Mouse (Mus musculus) heart, embryonic 15.5 days (tissue): Measurements from ENCODE around the gene Actr1b. TPM values are rescaled to one million over a fixed set of nuclear protein-coding genes. Genes with fewer than 3 reads are reported as not detected.

Experiments used
- ATAC-seq: fragments of 200-750 bp; cut with Nextera tagmentation; replicated peaks from 2 replicates; pipeline ENCODE4 v1.8.0; 2017; ENCODE audit warnings: low read depth, moderate TSS enrichment; ENCODE audit not compliant: insufficient number of reproducible peaks, insufficient read depth, low FRiP score
- H3K27ac ChIP-seq: fragments of 300-500 bp; sonication (generic); 2 replicates; pipeline ENCODE4 v1.5.1; 2015; ENCODE audit warnings: mild to moderate bottlenecking, inconsistent platforms
- H3K27me3 ChIP-seq: fragments of 300-500 bp; sonication (generic); 2 replicates; pipeline ENCODE4 v1.6.1; 2015; ENCODE audit warnings: inconsistent platforms
- H3K36me3 ChIP-seq: fragments of 300-500 bp; sonication (generic); 2 replicates; pipeline ENCODE4 v1.6.1; 2015; ENCODE audit warnings: mild to moderate bottlenecking, inconsistent platforms
- H3K4me1 ChIP-seq: fragments of 300-500 bp; sonication (generic); replicated peaks from 2 replicates; pipeline ENCODE4 v1.6.1; 2015; ENCODE audit warnings: inconsistent platforms
- H3K4me2 ChIP-seq: fragments of 300-500 bp; sonication (generic); 2 replicates; pipeline ENCODE4 v1.6.1; 2015; ENCODE audit warnings: inconsistent platforms, mild to moderate bottlenecking, moderate library complexity
- H3K4me3 ChIP-seq: fragments of 300-500 bp; sonication (generic); 2 replicates; pipeline ENCODE4 v1.5.1; 2015; ENCODE audit warnings: mild to moderate bottlenecking, inconsistent platforms
- H3K9ac ChIP-seq: fragments of 300-500 bp; sonication (generic); 2 replicates; pipeline ENCODE4 v1.6.1; 2015; ENCODE audit warnings: mild to moderate bottlenecking, inconsistent platforms
- H3K9me3 ChIP-seq: fragments of 300-500 bp; sonication (generic); replicated peaks from 2 replicates; pipeline ENCODE4 v1.6.1; 2016; ENCODE audit warnings: inconsistent platforms
- WGBS: fragments of 180-500 bp; shearing (Covaris S2); methylation state at CpG from one replicate; pipeline ENCODE4 v1.1.7; 2015; ENCODE audit warnings: mixed read lengths; 5-methylcytosine and 5-hydroxymethylcytosine counted together
- polyA plus RNA-seq: library from polyadenylated mRNA; unstranded; fragments of >200 nt; fragmentation: Nextera tagmentation; extraction: Ambion mirVana; gene quantifications from 2 replicates; pipeline ENCODE4 v1.2.1, GENCODE M21; 2015

Actr1b gene
- polyA plus RNA-seq, 1 experiment from 2014 or later = 73.4 TPM

- Histone ChIP-seq H3K9me3 (no peaks in the 10 kb centered on the region), H3K9ac (no peak overlapping the region), H3K4me2 (no peak overlapping the region), H3K27ac (no peak overlapping the region), H3K4me3 (no peak overlapping the region), H3K27me3 (no peaks in the 10 kb centered on the region), H3K36me3 (peaks cover 46% of the 10 kb centered on the region), H3K4me1 (peaks cover 7% of the 10 kb centered on the region)
- 60% methylated on average over 5 of the region's 5 CpGs for WGBS
- ATAC-seq = no peak
These were observed 17.2 kb downstream of the Actr1b start for GRCm38 (mm10) chr1:36697030-36697429.

DNA sequence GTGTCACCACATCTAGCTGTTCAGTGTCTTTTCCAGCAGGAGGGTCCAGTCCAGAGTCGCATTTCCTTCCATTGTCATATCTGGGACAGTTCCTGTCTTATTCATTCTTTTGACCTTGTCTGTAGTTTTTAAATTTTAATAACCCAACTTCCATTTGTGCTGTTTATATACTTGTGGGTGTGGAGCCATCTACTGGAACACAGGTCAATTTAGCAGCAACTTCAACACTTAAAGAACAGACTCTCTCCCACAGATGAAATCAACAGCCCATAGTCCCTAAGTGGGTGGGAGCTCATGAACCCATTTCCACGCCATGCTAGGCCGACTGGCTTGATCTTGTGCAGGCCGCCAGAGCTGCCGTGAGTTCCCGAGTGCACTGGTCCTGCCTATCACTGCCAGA is 17.8 kb downstream of the Actr1b start:
- no peak for ATAC-seq
- peaks cover 41% of the 10 kb centered on the region for H3K36me3 ChIP-seq
- H3K9ac ChIP-seq = no peak overlapping the region
- 38% methylated on average over 6 of the region's 6 CpGs for WGBS
- no peak overlapping the region for H3K4me3 ChIP-seq
- H3K27ac ChIP-seq = no peak overlapping the region
- no peaks in the 10 kb centered on the region for H3K9me3 ChIP-seq
- no peaks in the 10 kb centered on the region for H3K27me3 ChIP-seq
- H3K4me2 ChIP-seq = no peak overlapping the region
- H3K4me1 ChIP-seq = peaks cover 7% of the 10 kb centered on the region

GRCm38 (mm10) chr1:36694871-36695270 is 19.4 kb downstream of the Actr1b start:
- no peak for ATAC-seq
- WGBS = 85% methylated on average over 6 of the region's 6 CpGs
- Histone ChIP-seq H3K9me3 (no peaks in the 10 kb centered on the region), H3K27me3 (no peaks in the 10 kb centered on the region), H3K4me3 (no peak overlapping the region), H3K27ac (no peak overlapping the region), H3K4me2 (no peak overlapping the region), H3K4me1 (peaks cover 12% of the 10 kb centered on the region), H3K36me3 (peaks cover 26% of the 10 kb centered on the region), H3K9ac (no peak overlapping the region)

DNA sequence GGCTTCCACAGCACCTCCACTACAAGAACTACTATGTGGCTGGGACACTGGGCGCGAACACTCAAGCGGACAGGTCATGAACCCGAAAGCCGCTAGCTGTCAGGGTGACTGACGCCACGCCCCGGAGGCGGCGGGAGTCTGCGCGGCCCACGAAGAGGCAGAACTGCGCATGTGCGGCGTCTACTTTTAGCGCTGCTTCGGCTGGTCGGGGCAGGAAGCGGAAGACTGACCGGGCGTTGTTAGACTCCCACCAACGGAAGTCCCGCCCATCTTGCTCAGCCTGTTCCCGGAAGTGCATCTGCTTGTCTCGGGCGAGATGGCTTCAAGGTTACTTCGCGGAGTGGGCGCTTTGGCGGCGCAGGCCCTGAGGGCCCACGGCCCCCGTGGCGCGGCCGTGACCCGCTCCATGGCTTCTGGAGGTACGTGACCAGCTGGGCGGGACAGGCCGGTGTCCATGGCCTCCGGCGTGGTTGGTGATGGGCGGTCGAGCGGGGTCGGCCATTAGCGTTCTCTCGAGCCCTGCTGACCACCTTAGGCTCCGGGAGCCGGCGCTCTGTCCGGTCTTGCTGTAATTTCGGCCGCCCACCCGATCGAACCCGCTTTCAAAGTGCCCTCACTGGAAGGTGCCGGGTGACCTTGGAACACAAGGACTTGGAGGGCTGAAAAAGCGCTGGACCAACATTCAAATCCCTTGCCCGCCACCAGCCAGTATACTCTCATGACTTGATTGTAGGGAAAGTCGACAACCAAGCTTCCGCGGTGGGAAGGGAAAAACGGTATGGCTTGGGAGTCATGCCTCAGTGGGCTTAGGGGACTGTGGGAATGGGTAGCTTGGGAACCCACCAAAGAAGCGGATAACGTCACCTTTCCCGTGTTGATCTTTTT is 22.7 kb downstream of the Actr1b start, which contains the start of gene Cox5b:
Gene Cox5b (plus strand): TSS at position 179 of the 885 bp plus-strand sequence.
- peak within 1 kb of the TSS; percentile 78 for H3K27ac ChIP-seq
- no peaks in the 10 kb centered on the region for H3K9me3 ChIP-seq
- WGBS = under 1% methylated on average over 68 of the region's 68 CpGs
- peak within 1 kb of the TSS; percentile 79 for H3K4me2 ChIP-seq
- peaks cover 15% of the 10 kb centered on the region for H3K36me3 ChIP-seq
- peaks cover 12% of the 10 kb centered on the region for H3K4me1 ChIP-seq
- H3K9ac ChIP-seq = peak within 1 kb of the TSS; percentile 75
- no peaks in the 10 kb centered on the region for H3K27me3 ChIP-seq
- ATAC-seq = peak; percentile 97
- peak within 1 kb of the TSS; percentile 91 for H3K4me3 ChIP-seq

GRCm38 (mm10) chr1:36690671-36691235 is 23.5 kb downstream of the Actr1b start:
- Histone ChIP-seq H3K27me3 (no peaks in the 10 kb centered on the region), H3K27ac (peak overlapping the region; percentile 78), H3K9me3 (no peaks in the 10 kb centered on the region), H3K4me1 (peaks cover 12% of the 10 kb centered on the region), H3K4me3 (peak overlapping the region; percentile 91), H3K36me3 (peaks cover 15% of the 10 kb centered on the region), H3K4me2 (peak overlapping the region; percentile 79), H3K9ac (peak overlapping the region; percentile 57)
- WGBS = 63% methylated on average over 11 of the region's 11 CpGs
- ATAC-seq = no peak

DNA sequence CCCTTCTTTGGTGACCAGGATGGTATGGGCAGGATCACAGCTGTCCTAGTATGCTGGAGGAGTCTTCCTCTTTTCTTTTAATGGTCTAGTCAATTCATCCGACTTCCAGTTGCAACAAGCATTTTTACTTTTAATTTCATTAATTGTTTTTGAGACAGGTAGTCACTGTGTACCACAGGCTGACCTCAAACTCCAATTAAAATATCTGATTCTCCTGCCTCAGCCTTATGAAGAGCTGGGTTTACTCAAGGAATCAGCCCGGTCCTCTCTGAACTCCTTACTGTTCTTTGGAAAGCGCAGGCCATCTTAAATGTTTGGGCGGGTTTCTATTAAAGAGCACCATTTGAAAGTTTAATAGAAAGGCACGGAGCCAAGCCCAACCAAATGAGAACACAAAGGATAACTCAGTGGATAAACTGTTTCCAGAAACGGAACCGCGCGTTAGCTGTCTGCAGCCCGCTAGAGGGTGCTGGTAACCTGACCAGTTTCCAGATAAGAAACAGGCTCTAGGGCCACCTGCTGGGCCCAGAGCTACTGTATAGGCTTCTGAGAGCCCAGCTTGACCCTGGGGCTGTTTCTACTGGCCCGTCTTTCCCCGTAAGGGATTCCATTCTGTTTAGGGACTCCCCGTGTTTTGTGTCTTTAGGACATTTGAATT is 30.3 kb downstream of the Actr1b start:
- ATAC-seq = peak; percentile 67; the same call in 1 of the 2 replicates
- Histone ChIP-seq H3K9ac (no peak overlapping the region), H3K4me1 (no peaks in the 10 kb centered on the region), H3K4me3 (no peak overlapping the region), H3K27ac (no peak overlapping the region), H3K4me2 (no peak overlapping the region), H3K9me3 (no peaks in the 10 kb centered on the region), H3K36me3 (no peaks in the 10 kb centered on the region), H3K27me3 (no peaks in the 10 kb centered on the region)
- WGBS = 8% methylated on average over 13 of the region's 13 CpGs

GRCm38 (mm10) chr1:36682620-36683355 is 31.4 kb downstream of the Actr1b start, which contains the start of gene Fam178b:
Fam178b (minus strand) TSS chr1:36683183.
- no peak for ATAC-seq
- Histone ChIP-seq H3K4me3 (no peak within 1 kb of the TSS), H3K36me3 (no peaks in the 10 kb centered on the region), H3K27me3 (no peaks in the 10 kb centered on the region), H3K9ac (no peak within 1 kb of the TSS), H3K9me3 (no peaks in the 10 kb centered on the region), H3K4me1 (no peaks in the 10 kb centered on the region), H3K4me2 (no peak within 1 kb of the TSS), H3K27ac (no peak within 1 kb of the TSS)
- 90% methylated on average over 39 of the region's 39 CpGs for WGBS

- Histone ChIP-seq H3K4me3 (no peak overlapping the region), H3K9me3 (no peaks in the 10 kb centered on the region), H3K9ac (no peak overlapping the region), H3K27ac (no peak overlapping the region), H3K4me2 (no peak overlapping the region), H3K36me3 (no peaks in the 10 kb centered on the region), H3K4me1 (no peaks in the 10 kb centered on the region), H3K27me3 (no peaks in the 10 kb centered on the region)
- no peak for ATAC-seq
- 79% methylated on average over 7 of the region's 7 CpGs for WGBS
These were observed 33.3 kb downstream of the Actr1b start for GRCm38 (mm10) chr1:36680893-36681292.

- no peak overlapping the region for H3K4me2 ChIP-seq
- H3K27ac ChIP-seq = no peak overlapping the region
- no peaks in the 10 kb centered on the region for H3K36me3 ChIP-seq
- no peaks in the 10 kb centered on the region for H3K27me3 ChIP-seq
- H3K9ac ChIP-seq = no peak overlapping the region
- H3K9me3 ChIP-seq = no peaks in the 10 kb centered on the region
- H3K4me1 ChIP-seq = peaks cover 3% of the 10 kb centered on the region; the same call in 1 of the 2 replicates
- no peak overlapping the region for H3K4me3 ChIP-seq
- no peak for ATAC-seq
- 25% methylated on average over 3 of the region's 3 CpGs for WGBS
These were observed 39.3 kb downstream of the Actr1b start for GRCm38 (mm10) chr1:36674936-36675335.

DNA sequence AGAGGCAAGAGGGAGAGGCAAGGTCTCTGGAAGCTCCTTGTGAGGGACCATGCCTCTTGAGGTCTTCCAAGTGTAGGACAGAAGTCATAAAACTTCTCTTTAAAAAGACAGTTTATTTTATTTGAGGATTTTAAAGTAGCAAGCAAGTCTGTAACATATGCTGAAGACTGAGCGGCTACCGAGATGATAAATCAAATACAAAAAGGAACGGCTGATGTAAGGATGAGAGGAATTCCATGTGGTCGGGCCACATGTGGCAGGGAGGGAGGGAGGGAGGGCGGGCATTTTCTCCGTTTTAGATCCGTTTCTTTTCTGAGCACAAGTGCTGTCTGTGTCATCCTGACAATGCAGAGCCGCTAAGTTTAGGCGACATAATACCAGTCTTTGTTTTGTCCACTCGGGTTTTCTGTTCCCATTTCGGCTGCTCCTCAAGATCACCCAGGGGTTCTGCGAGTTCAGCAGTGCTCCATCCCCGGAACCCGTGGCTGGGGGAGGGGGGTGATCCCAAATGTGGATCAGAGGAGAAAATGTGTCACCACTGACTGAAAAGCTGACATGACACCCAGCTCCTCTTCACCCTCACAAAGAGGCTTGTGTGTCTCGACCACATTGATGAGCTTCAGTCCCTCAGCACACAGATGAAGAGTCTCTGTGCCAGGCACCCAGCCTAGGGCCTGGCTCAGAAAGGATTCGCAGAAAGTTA is 41.4 kb downstream of the Actr1b start:
- no peak for ATAC-seq
- Histone ChIP-seq H3K9ac (no peak overlapping the region), H3K4me1 (peaks cover 3% of the 10 kb centered on the region; the same call in 1 of the 2 replicates), H3K9me3 (no peaks in the 10 kb centered on the region), H3K27ac (no peak overlapping the region), H3K4me3 (no peak overlapping the region), H3K27me3 (no peaks in the 10 kb centered on the region), H3K36me3 (no peaks in the 10 kb centered on the region), H3K4me2 (no peak overlapping the region)
- WGBS = 46% methylated on average over 16 of the region's 16 CpGs
